Mouse (Mus musculus) cerebral cortex, adult 2 months (tissue): Measurements from ENCODE around the gene Dgkh.

ENCODE experiments used
- WGBS: fragments of 180-500 bp; shearing (Covaris S2); methylation state at CpG from one replicate; pipeline ENCODE4 v1.1.7; 2018; 5-methylcytosine and 5-hydroxymethylcytosine counted together

The Dgkh gene

GRCm38 (mm10) chr14:78722031-78722430, 10.5 kb downstream of the Dgkh start:
- 74% methylated on average over 5 of the region's 5 CpGs for WGBS

DNA sequence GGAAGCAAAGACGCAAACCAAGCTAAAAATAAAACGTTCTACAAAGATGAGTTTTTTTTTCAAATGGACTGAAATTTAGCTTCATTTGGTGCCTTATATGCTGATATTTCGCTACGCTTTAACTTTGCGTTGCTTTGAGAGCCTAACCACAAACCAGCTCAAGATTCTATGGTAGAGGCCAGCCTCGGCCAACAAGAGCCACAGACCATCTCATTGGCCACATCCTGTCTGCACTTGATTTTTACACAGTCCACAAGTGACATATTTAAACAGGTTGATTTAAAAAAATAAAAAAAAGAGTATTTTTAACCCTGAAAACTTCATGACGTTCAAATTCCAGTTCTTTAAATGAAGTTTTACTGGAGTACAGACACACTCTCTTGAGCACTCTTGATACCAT, 16.5 kb downstream of the Dgkh start:
- 80% methylated on average over 7 of the region's 7 CpGs for WGBS

- WGBS, result 38% methylated on average over 20 of the region's 20 CpGs
Observed at GRCm38 (mm10) chr14:78712565-78713148, 19.9 kb downstream of the Dgkh start.

GRCm38 (mm10) chr14:78710647-78711046, 21.9 kb downstream of the Dgkh start:
- WGBS, result 74% methylated on average over 4 of the region's 4 CpGs

DNA sequence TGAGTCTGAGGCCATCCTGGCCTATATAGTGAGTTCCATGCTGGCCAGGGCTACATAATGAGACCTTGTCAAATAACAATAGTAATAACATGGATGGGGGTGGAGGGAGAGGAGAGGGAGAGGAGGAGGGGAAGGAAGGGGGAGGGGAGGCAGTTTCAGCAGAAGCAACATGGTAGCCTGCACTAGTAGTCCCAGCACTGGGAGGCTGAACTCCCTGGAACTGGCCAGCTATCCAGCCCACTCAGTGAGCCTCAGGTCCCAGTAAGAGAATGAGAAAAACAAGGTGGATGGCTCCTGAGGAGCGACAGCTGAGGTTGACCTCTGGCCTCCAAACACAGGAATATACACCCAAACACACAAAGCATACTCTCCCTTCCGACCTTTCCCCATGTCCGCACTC, 27.0 kb downstream of the Dgkh start:
- WGBS, result 90% methylated on average over 3 of the region's 3 CpGs

DNA sequence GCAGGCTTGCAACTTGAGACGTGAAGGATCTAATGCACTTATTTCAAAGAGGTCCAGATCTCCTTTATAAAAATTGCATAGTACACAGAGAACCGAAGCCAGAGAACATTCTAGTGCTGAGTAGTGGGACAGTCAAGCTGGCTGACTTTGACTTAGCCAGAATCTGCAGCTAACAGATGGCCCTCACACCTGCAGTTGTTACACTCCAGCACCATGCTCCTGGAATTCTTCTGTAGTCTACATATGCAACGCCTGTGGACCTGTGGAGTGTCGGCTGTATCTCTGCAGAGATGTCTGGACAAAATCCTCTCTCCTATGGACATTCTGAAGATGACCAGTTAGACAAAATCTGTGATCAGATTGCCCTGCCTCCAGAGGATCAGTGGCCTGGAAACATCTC, 28.6 kb downstream of the Dgkh start:
- 67% methylated on average over 4 of the region's 4 CpGs for WGBS

DNA sequence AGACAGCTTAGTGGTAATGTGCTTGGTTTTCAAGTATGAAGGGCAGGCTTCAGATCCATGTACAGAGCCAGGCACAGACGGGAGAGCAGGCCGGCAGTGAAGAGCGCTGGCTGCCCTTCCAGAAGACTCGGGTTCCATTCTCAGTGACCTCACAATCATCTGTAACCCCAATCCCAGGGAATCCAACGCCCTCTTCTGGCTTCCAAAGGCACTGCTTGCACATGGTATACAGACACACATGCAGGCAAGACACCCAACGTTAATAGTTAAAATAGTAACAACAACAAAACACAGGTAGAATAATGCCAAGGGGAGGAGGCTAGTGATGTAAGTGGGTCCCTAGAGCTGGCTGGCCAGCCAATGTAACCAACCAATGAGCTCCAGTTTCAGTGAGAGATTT, 29.2 kb downstream of the Dgkh start:
- 85% methylated on average over 6 of the region's 6 CpGs for WGBS

GRCm38 (mm10) chr14:78702048-78702447, 30.5 kb downstream of the Dgkh start:
- 52% methylated on average over 4 of the region's 4 CpGs for WGBS

- WGBS, result 67% methylated on average over 8 of the region's 8 CpGs
Observed at GRCm38 (mm10) chr14:78701501-78701900, 31.1 kb downstream of the Dgkh start.

DNA sequence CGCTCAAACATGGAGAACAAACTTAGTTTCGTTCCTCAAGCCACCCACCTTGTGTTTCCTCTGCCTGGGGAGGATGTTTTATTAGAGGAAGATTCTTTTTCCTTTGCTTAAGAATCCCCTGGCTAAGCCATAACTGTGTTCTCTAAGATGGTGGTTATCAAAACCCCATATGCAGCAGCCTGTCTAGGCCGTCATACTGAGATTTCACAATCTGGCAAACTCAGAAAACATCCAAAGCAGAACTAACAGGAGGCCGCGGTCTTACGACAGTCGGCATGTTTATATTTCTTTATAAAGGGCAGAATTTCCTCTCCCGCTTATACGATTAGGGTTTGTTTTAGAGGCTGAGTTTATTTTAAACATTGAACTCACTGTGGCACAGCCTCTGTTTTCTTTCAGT, 31.5 kb downstream of the Dgkh start:
- WGBS, result 54% methylated on average over 9 of the region's 9 CpGs

DNA sequence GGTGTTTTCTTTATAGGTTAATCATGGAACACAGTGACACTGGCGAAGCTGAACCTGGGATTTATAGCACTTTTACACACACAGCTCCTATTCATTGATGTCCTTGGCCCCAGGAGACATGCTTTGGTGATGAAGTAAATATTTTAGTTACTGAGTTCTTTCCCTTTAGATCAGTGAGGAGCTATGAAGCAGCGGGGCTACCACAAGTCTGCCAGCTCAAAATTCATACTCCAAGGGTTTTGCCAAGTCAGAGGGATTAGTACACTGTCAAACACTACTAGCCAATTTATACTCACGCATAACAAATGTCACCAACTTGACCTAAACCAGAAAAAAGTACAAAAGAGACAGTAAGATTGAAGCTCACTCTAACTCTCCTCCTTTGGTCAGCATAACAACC, 32.9 kb downstream of the Dgkh start:
- 53% methylated on average over 3 of the region's 3 CpGs for WGBS

DNA sequence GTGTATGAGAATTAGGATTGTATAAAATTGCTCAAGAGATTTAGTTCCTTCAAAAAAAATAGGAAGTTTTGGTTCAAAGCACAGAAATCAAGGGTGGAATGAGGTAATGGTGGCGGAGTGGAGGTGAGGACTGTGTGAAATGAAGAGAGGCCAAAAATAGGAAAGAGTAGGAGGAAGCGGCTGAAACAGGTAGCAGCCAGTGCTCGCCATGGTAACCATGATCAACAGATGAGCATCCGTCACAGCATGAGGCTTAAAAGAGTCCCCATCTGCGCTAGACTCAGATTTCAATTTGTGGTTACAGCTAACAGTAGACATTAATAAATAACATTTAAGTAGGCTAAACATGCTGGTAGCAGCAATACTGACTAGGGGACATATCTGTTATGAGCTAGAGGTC, 33.4 kb downstream of the Dgkh start:
- WGBS, result 59% methylated on average over 5 of the region's 5 CpGs

DNA sequence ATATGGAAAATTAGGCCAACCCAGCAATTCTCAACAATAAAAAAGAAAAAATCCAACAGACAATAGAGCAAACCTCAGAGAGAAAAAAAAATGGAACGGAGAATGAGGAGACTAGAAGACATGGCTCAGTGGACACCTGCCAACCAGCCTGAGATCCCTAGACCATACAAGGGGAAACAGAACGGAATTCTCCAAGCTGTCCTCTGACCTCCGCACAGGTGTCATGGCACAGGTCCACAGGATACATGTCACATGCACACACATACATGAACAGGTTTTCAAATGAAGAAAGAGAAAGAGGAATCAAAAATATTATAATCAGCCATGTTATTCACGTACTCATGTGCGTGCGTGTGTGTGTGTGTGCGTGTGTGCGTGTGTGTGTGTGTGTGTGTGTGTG, 38.5 kb downstream of the Dgkh start:
- WGBS, result 92% methylated on average over 8 of the region's 8 CpGs

- WGBS, result 22% methylated on average over 4 of the region's 4 CpGs
Observed at GRCm38 (mm10) chr14:78692602-78693001, 40.0 kb downstream of the Dgkh start.

DNA sequence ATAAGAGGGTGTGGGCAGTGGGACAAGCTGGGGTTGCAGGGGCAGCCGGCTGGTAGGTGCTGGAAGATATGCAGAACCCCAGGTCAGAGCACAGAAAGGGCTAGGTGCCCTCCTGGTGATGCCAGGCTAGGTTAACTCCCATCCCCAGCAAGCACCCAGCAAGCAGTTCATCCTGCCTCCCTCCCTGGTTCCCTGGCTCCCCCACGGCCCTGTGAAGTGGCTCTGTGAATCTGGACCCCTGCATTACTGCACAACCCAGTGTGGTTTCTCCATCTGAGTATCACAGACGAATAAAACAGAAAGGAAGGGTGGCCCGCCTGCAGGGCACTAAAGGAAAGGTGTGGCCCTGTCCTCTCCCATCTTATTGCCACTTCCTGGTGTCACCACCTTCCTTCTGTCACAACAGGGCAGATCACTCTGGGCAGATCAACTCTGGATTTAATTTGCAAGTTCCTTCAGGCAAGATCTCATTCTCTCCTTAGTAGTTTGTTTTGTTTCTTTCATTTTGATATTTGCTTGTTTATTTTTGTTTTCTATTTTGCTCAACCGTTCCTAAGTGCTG, 40.6 kb downstream of the Dgkh start:
- 56% methylated on average over 5 of the region's 5 CpGs for WGBS

DNA sequence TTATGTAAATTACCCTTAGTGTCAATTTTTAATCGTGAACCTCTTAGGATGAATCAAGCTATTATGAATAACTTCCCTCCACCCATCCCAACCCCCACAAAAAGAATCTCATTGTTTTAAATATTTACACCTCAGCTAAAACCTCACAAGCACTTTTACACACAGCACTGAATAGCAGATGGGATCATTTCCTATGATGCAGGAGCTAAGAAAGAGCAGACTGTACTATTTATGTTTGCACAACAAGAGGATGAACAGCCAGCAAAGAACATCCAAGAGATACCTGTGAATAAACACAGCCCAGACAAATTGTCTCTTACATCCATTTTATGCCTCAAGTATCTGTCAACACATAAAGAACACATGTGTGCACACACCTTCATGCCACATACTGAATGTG, 41.7 kb downstream of the Dgkh start:
- WGBS, result 43% methylated on average over 1 of the region's 1 CpGs

- 79% methylated on average over 4 of the region's 4 CpGs for WGBS
Observed at GRCm38 (mm10) chr14:78690387-78690786, 42.2 kb downstream of the Dgkh start.

DNA sequence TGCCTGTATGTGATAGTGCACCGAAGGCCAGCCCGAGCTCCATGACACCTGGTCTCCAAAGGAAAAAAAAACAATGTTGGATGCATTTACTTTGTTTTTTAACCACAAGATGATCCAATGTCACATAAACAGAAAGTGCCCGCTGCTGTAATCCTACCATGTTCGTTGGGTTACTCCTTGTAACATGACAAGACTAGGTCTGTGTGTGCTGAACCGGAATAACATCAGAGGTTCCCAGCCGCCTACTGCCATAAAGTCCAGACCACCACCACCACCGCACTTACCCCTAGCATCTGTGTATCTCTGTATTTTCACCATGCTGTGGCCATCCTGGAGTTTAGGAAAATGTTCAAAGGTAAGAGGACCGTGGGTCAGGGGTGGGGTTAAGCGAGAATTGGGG, 42.6 kb downstream of the Dgkh start:
- 95% methylated on average over 9 of the region's 9 CpGs for WGBS

DNA sequence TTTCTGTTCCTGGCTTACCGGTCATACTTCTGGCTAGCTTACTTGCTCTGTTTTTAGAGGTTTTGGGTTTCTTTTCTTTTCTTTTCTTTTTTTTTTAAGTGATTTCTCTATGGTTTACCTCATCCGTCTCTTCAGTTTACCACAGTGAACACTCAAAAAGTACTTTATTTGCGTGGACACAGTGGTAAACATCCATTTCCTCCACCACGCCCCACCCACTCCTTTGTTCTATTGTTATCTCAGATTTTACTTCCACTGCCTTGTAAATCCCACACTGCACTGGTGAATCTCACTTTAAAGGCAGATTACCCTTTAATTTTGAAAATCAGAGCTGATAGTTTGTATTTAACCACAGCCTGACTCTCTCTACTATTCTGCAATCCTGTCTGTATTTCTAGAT, 44.9 kb downstream of the Dgkh start:
- 71% methylated on average over 4 of the region's 4 CpGs for WGBS

- WGBS, result 93% methylated on average over 6 of the region's 6 CpGs
Observed at GRCm38 (mm10) chr14:78686701-78687100, 45.9 kb downstream of the Dgkh start.

DNA sequence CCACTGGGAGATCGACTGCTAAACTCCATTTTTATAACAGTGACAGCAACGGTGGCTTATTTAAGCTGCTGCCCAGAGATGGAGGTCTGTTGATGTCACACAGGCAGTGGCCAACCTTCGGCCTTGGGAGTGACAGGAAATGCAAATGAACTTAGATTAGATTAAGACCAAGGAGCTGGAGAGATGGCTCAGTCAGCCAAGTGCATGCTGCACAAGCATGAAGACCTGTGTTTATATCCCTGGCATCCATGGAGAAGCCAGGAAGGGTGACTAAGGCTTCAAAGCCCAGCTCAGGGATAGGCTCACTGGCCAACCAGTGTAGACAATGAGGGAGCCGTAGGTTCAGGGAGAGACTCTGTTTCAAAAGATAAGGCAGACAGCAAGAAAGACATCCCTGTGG, 48.4 kb downstream of the Dgkh start:
- 79% methylated on average over 4 of the region's 4 CpGs for WGBS

DNA sequence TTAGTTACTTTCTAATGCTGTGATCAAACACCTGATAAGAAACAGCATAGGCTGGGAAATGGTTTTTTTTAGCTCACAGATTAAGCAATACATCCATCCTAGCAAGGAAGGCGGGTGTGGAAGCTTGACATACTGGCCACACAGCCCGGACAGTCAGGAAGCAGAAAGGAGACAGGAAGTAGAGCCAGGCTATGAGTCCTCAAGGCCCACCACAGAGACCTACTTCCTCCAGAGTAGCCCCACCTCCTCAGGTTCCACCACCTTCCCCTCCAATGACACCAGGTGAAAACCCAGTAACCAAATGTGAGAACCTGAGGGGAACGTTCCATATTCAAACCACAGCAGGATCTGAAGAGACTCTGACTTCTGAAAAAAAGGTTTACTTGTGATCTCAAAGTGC, 53.6 kb downstream of the Dgkh start:
- 60% methylated on average over 3 of the region's 3 CpGs for WGBS

DNA sequence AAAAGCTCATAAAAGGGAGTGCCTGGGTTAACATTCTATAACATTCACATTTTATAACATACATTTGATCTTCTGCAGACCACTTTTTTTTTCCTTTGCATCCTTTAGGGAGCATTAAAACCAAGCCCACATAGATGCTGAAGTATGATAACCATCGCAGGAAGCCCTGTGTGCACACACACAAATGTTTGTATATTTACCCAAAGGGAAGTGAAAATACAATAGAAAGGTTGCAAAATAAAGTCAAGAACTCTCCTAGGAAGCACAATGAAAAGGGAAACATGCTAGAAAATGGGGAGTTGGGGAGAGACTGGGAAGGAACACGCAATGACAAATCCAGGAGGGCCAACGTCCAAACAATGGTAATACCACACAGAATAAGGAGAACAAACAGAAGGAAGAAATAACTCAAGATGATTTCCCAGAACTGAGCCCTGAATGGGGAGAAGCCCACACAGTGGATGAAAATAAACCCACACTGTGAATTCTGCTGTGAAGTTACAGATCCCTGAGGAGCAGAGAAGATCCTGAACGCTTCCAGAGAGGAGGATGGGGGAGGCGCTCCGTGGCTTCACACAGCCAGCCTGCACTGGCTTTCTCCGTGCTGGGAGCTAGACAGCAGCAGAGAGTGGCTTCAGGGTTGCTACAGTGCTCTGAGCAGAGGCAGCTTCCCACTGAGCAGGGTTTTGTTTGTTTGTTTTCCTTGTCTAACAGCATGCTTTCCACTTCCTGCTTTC, 54.6 kb downstream of the Dgkh start:
- 13% methylated on average over 7 of the region's 7 CpGs for WGBS
